Mouse (Mus musculus) stomach, postnatal 0 days (tissue): Measurements from ENCODE around the gene Hs6st2. TPM values are rescaled to one million over a fixed set of nuclear protein-coding genes. Genes with fewer than 3 reads are reported as not detected.

Experiments
- ATAC-seq: fragments of 200-750 bp; cut with Nextera tagmentation; 2 replicates; pipeline ENCODE4 v1.8.0; 2017; ENCODE audit not compliant: low FRiP score, low TSS enrichment
- DNase-seq: peaks from one replicate; pipeline ENCODE4 v3.0.0-alpha.2; 2016; ENCODE audit warnings: low spot score
- H3K27ac ChIP-seq: fragments of 300-500 bp; sonication (generic); replicated peaks from 2 replicates; pipeline ENCODE4 v1.5.1; 2014; ENCODE audit warnings: mild to moderate bottlenecking, control low read depth
- H3K27me3 ChIP-seq: fragments of 300-500 bp; sonication (generic); 2 replicates; pipeline ENCODE4 v1.6.1; 2014; ENCODE audit warnings: low read length; ENCODE audit not compliant: control insufficient read depth, insufficient read depth
- H3K36me3 ChIP-seq: fragments of 300-500 bp; sonication (generic); 2 replicates; pipeline ENCODE4 v1.6.1; 2014; ENCODE audit warnings: low read length, mixed read lengths; ENCODE audit not compliant: control insufficient read depth, insufficient read depth
- H3K4me1 ChIP-seq: fragments of 300-500 bp; sonication (generic); replicated peaks from 2 replicates; pipeline ENCODE4 v1.6.1; 2014; ENCODE audit warnings: antibody characterized with exemption; ENCODE audit not compliant: control insufficient read depth, insufficient read depth
- H3K4me2 ChIP-seq: fragments of 300-500 bp; sonication (generic); replicated peaks from 2 replicates; pipeline ENCODE4 v1.6.1; 2014; ENCODE audit warnings: low read depth, mild to moderate bottlenecking, control low read depth, moderate library complexity
- H3K4me3 ChIP-seq: fragments of 300-500 bp; sonication (generic); 2 replicates; pipeline ENCODE4 v1.5.1; 2014; ENCODE audit warnings: low read depth, low read length, control low read depth
- H3K9ac ChIP-seq: fragments of 300-500 bp; sonication (generic); 2 replicates; pipeline ENCODE4 v1.6.1; 2014; ENCODE audit warnings: mild to moderate bottlenecking, low read length, control low read depth, mixed read lengths
- H3K9me3 ChIP-seq: fragments of 300-500 bp; sonication (generic); 2 replicates; pipeline ENCODE4 v1.6.1; 2016; ENCODE audit warnings: low read length; ENCODE audit not compliant: control insufficient read depth
- CTCF ChIP-seq: IDR thresholded peaks from 2 replicates; pipeline ENCODE4 v1.5.1; 2016; ENCODE audit warnings: antibody characterized with exemption, low read depth, mild to moderate bottlenecking, moderate library complexity
- EP300 ChIP-seq: optimal IDR thresholded peaks from 2 replicates; pipeline ENCODE3; 2016; ENCODE audit warnings: antibody characterized with exemption
- WGBS: fragments of 180-500 bp; shearing (Covaris S2); extraction: QIAGEN DNeasy Blood & Tissue Kit; methylation state at CpG from one replicate; pipeline ENCODE4 v1.1.7; 2014; 5-methylcytosine and 5-hydroxymethylcytosine counted together
- polyA plus RNA-seq: library from polyadenylated mRNA; unstranded; fragments of >200 nt; fragmentation: Nextera tagmentation; extraction: Ambion mirVana; gene quantifications from 2 replicates; pipeline ENCODE4 v1.2.1, GENCODE M21; 2015

Gene Hs6st2
- polyA plus RNA-seq = 1.1 and 1.6 TPM in 2 replicates

- 26% methylated on average over 5 of the region's 5 CpGs for WGBS
- Histone ChIP-seq H3K4me3 (peak within 1 kb of the TSS; percentile 45), H3K4me1 (no peaks in the 10 kb centered on the region), H3K27ac (no peak within 1 kb of the TSS), H3K27me3 (no peaks in the 10 kb centered on the region; the same call in 1 of the 2 replicates), H3K4me2 (peak within 1 kb of the TSS; percentile 65), H3K9me3 (no peaks in the 10 kb centered on the region), H3K9ac (0 out of 2 replicates have a peak within 1 kb of the TSS, but pooled peaks have one; percentile 8), H3K36me3 (no peaks in the 10 kb centered on the region)
- no peak for TF ChIP-seq EP300
- TF ChIP-seq CTCF = no peak
- DNase-seq = no peak
- no peak for ATAC-seq
Observed at GRCm38 (mm10) chrX:51681756-51682155, at the start of gene Hs6st2. Hs6st2 (minus strand) TSS chrX:51681856.

DNA sequence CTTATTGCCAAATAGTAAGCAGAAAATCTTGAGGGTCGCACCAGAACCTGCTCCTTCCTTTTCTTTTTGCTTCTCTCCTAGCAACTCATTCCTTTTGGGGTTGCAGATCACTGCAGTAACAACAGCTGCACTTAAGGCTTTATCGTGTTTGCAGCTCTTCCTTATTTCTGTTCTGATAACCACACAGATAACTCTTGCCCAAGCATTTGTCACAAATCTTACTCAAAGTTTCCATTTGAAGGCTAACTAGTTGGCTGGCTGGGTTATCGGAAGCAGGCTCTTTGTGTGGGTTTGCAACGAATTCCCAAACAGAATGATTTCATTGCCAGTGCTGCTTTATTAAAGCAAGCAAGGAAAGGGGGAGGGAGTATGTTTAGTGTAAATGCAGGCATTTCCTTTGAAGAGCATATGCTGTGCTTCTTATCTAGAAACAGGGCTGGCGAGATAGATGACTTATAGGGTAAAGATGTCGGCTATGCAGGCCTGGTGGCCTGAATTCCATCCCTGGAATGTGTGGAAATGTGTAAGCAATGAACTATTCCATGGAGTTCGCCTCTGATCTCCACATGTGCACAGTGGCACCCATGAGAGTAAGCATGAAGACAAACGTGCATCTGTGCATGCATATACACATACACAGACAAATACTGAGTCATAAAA lies 32.6 kb upstream of the Hs6st2 start:
- Histone ChIP-seq H3K27ac (no peak overlapping the region), H3K36me3 (no peaks in the 10 kb centered on the region), H3K27me3 (no peaks in the 10 kb centered on the region), H3K9ac (no peak overlapping the region), H3K4me3 (no peak overlapping the region), H3K4me2 (no peak overlapping the region), H3K9me3 (no peaks in the 10 kb centered on the region), H3K4me1 (no peaks in the 10 kb centered on the region)
- ATAC-seq (no peak), DNase-seq (no peak)
- no peak for TF ChIP-seq CTCF
- TF ChIP-seq EP300 = no peak
- 52% methylated on average over 8 of the region's 8 CpGs for WGBS

GRCm38 (mm10) chrX:51712996-51713395 lies 31.3 kb upstream of the Hs6st2 start:
- Histone ChIP-seq H3K4me1 (no peaks in the 10 kb centered on the region), H3K36me3 (no peaks in the 10 kb centered on the region), H3K27ac (no peak overlapping the region), H3K4me3 (no peak overlapping the region), H3K27me3 (no peaks in the 10 kb centered on the region), H3K9ac (no peak overlapping the region), H3K9me3 (no peaks in the 10 kb centered on the region), H3K4me2 (no peak overlapping the region)
- 67% methylated on average over 1 of the region's 1 CpGs for WGBS
- no peak for TF ChIP-seq EP300
- no peak for DNase-seq
- ATAC-seq = no peak

DNA sequence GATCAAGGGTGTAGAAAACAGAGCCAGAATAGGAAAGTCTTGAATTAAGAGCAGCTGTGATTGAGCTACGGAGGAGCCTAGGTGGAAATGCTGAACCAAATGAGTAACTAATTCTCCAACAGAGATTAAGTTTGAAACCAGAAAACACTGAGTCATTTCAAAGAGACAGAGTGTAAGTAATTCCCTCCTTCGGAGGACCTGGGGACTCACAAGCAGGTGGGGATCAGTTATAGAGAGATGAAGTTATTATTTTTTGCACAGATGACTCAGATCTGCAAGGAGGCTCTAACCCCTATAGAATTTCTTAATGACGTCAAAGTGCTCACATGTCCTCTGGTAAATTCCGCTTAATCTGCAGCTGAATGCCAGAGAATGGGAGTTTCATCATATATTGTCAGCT lies 21.2 kb upstream of the Hs6st2 start:
- Histone ChIP-seq H3K27me3 (no peaks in the 10 kb centered on the region), H3K4me2 (no peak overlapping the region), H3K9ac (no peak overlapping the region), H3K4me3 (no peak overlapping the region), H3K36me3 (no peaks in the 10 kb centered on the region), H3K4me1 (no peaks in the 10 kb centered on the region), H3K27ac (no peak overlapping the region), H3K9me3 (no peaks in the 10 kb centered on the region)
- TF ChIP-seq CTCF (no peak), EP300 (no peak)
- WGBS = 50% methylated on average over 4 of the region's 4 CpGs
- DNase-seq (no peak), ATAC-seq (no peak)

DNA sequence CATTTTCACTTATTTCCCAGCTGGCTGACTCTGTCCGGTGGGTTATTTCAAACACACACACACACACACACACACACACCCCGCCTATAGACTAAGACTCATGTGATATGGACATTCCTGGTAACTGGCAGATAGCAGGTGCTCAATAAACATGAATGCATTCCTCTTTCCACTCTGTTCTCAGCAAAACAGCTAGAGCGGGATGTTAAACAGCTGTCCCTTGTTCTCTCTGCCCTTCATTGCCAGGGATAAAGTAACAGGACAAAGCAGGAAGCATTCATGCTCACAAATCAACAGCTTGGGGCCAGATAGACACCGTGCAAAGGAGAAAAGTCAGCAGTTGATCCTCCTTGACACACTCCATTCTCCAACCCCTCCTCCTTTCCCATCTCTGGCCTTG lies 17.4 kb upstream of the Hs6st2 start:
- WGBS = 38% methylated on average over 4 of the region's 4 CpGs
- no peak for DNase-seq
- H3K9ac ChIP-seq = no peak overlapping the region

DNA sequence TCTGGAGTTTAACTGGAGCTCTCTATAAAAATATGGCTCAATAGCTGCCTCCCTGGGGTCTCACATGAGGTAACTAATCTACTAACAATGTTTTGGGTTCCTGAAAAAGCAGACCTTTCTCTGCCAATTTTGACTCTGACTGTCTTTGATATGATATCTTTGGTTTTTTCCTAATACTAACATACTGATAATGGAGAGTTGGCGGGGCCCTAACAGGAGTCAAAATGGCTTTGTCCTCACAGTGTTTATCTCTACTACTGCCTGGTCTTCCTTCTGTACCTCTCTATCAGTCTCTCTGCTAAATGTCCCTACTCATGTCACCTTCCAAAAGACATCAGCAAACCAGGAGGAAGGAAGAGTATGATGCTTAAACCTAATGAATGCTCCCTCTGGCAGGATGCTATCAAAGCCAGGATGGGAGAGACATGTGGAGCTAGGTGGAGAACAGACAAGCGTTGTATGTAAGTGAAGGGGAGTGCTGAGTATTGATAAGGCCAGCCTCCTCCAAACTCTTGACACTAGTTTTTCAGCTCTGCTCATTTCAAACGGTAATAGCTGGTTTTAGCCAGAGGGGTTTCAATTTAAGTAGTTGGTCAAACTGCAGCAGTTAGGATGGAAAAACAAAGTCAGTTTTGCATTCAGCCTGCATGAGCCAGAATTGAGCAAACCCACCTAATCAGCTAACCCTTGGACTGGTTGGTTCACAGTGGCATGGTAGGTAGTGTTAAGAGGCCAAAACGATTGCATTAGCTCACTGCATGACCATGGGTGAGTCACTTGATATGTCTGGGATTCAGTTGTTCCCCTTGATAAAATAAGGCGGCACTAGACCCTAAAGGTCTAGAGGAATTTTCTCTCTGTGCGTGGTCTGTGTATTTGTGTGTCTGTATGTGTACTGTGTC lies 4.6 kb upstream of the Hs6st2 start:
- DNase-seq = no peak
- Histone ChIP-seq H3K27me3 (no peaks in the 10 kb centered on the region), H3K9ac (no peak overlapping the region), H3K4me2 (no peak overlapping the region), H3K27ac (no peak overlapping the region), H3K9me3 (no peaks in the 10 kb centered on the region), H3K36me3 (no peaks in the 10 kb centered on the region), H3K4me3 (no peak overlapping the region), H3K4me1 (no peaks in the 10 kb centered on the region)
- WGBS = 75% methylated on average over 6 of the region's 6 CpGs
- ATAC-seq = no peak
- TF ChIP-seq EP300 = no peak
- TF ChIP-seq CTCF = no peak

More for the DNA sequence above, 17.4 kb upstream of the Hs6st2 start:
- no peaks in the 10 kb centered on the region for H3K36me3 ChIP-seq
- no peak for ATAC-seq
- H3K27ac ChIP-seq = no peak overlapping the region
- H3K4me2 ChIP-seq = no peak overlapping the region
- H3K27me3 ChIP-seq = no peaks in the 10 kb centered on the region
- H3K9me3 ChIP-seq = no peaks in the 10 kb centered on the region
- no peaks in the 10 kb centered on the region for H3K4me1 ChIP-seq
- TF ChIP-seq CTCF (no peak), EP300 (no peak)
- H3K4me3 ChIP-seq = no peak overlapping the region
